Mouse (Mus musculus) forebrain, embryonic 16.5 days (tissue): ENCODE measurements around the gene Ddost. TPM values are rescaled to one million over a fixed set of nuclear protein-coding genes. Genes with fewer than 3 reads are reported as not detected.

Experiments
- ATAC-seq: fragments of 200-750 bp; cut with Nextera tagmentation; 2 replicates; pipeline ENCODE4 v1.8.0; 2017; ENCODE audit warnings: mild to moderate bottlenecking, moderate library complexity
- H3K27ac ChIP-seq: fragments of 300-500 bp; sonication (generic); 2 replicates; pipeline ENCODE4 v1.5.1; 2014; ENCODE audit warnings: low read length, control low read depth
- H3K27me3 ChIP-seq: fragments of 300-500 bp; sonication (generic); replicated peaks from 2 replicates; pipeline ENCODE4 v1.6.1; 2014; ENCODE audit warnings: low read length; ENCODE audit not compliant: control insufficient read depth, insufficient read depth
- H3K36me3 ChIP-seq: fragments of 300-500 bp; sonication (generic); 2 replicates; pipeline ENCODE4 v1.6.1; 2014; ENCODE audit not compliant: control insufficient read depth, insufficient read depth
- H3K4me1 ChIP-seq: fragments of 300-500 bp; sonication (generic); replicated peaks from 2 replicates; pipeline ENCODE4 v1.6.1; 2014; ENCODE audit warnings: low read length; ENCODE audit not compliant: control insufficient read depth, insufficient read depth
- H3K4me2 ChIP-seq: fragments of 300-500 bp; sonication (generic); 2 replicates; pipeline ENCODE4 v1.6.1; 2014; ENCODE audit warnings: mild to moderate bottlenecking, low read length, control low read depth
- H3K4me3 ChIP-seq: fragments of 300-500 bp; sonication (generic); replicated peaks from 2 replicates; pipeline ENCODE4 v1.5.1; 2014; ENCODE audit warnings: mild to moderate bottlenecking, low read length, control low read depth
- H3K9ac ChIP-seq: fragments of 300-500 bp; sonication (generic); replicated peaks from 2 replicates; pipeline ENCODE4 v1.6.1; 2014; ENCODE audit warnings: low read depth, low read length, control low read depth
- H3K9me3 ChIP-seq: fragments of 300-500 bp; sonication (generic); 2 replicates; pipeline ENCODE4 v1.6.1; 2016; ENCODE audit warnings: low read length; ENCODE audit not compliant: control insufficient read depth
- WGBS: fragments of 180-500 bp; shearing (Covaris S2); extraction: QIAGEN DNeasy Blood & Tissue Kit; methylation state at CpG from one replicate; pipeline ENCODE4 v1.1.7; 2014; 5-methylcytosine and 5-hydroxymethylcytosine counted together
- microRNA-seq: library from miRNA; unstranded; fragments of <30 nt; microRNA quantifications from one replicate; pipeline ENCODE4, GENCODE M21; 2017
- polyA plus RNA-seq: library from polyadenylated mRNA; unstranded; fragments of >200 nt; fragmentation: Nextera tagmentation; extraction: Ambion mirVana; gene quantifications from 2 replicates; pipeline ENCODE4 v1.2.1, GENCODE M21; 2015

Ddost gene
- polyA plus RNA-seq, 1 experiment from 2014 or later, result 190 TPM

DNA sequence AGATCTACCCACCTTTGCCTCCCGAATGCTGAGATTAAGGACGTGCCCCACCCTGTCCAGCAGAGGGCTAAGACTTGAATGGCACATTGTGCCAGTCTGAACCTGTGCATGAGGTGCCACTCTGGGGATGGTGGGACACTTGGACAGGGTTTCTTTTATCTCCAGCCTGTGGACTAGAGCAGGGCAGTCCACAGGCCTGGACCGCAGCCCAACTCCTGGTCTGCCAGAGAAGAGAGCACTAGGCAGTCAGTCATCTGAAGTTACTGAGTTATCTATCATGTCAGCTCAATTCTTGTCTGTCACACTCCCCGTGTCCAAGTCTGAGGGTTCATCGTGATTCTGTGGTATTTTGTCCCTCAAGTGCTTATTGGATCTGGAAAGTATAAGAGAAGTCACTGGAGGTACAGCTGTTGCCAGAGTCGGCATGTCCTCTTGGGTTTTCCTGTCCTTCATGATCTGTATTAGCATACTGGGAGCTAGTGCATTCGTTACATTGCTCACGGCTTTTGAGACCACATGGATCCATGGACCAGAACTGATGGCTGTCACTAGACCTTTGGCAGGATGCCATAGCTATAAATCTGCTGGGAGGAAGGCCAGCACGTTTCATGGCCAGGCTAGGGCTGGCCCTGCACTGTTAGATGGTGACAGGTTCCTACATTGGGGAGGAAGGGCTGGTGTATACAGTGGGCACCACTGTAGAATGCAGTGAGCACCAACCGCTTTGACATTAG, 49.1 kb downstream of the Ddost start:
- Histone ChIP-seq H3K4me1 (no peaks in the 10 kb centered on the region), H3K27ac (no peak overlapping the region), H3K9me3 (no peaks in the 10 kb centered on the region), H3K27me3 (no peaks in the 10 kb centered on the region), H3K4me2 (no peak overlapping the region), H3K4me3 (no peak overlapping the region), H3K9ac (no peak overlapping the region), H3K36me3 (no peaks in the 10 kb centered on the region)
- no peak for ATAC-seq
- WGBS, result 80% methylated on average over 10 of the region's 10 CpGs

GRCm38 (mm10) chr4:138355496-138355895, 51.0 kb downstream of the Ddost start:
- WGBS, result 94% methylated on average over 2 of the region's 2 CpGs
- no peak overlapping the region for H3K4me2 ChIP-seq
- no peaks in the 10 kb centered on the region for H3K4me1 ChIP-seq
- H3K27ac ChIP-seq, result no peak overlapping the region
- no peaks in the 10 kb centered on the region for H3K9me3 ChIP-seq
- H3K27me3 ChIP-seq, result no peaks in the 10 kb centered on the region
- no peaks in the 10 kb centered on the region for H3K36me3 ChIP-seq
- no peak overlapping the region for H3K9ac ChIP-seq
- no peak overlapping the region for H3K4me3 ChIP-seq
- no peak for ATAC-seq

DNA sequence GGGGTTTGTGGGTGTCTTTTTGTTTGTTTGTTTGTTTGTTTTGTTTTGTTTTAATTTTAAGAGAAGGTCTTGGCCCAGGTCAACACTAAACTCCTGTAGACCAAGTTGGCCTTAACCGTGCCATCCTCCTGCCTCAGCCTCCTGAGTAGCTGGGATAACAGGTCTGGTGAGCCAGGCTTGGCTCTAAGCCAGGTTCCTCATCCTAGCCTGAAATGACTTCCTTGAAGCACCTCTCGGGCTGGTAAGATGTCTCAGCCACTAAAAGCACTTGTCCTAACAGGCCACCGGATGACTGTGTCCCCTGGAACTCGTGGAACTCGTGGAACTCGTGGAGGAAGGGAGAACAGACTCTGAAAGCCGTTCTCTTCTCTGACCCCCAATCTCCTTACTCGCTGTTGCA, 51.6 kb downstream of the Ddost start:
- 86% methylated on average over 8 of the region's 8 CpGs for whole genome bisulfite sequencing
- no peaks in the 10 kb centered on the region for H3K27me3 ChIP-seq
- H3K9ac ChIP-seq, result no peak overlapping the region
- H3K4me3 ChIP-seq, result no peak overlapping the region
- no peaks in the 10 kb centered on the region for H3K4me1 ChIP-seq
- no peak overlapping the region for H3K4me2 ChIP-seq
- no peak for ATAC-seq
- no peak overlapping the region for H3K27ac ChIP-seq
- no peaks in the 10 kb centered on the region for H3K9me3 ChIP-seq
- no peaks in the 10 kb centered on the region for H3K36me3 ChIP-seq

- Histone ChIP-seq H3K9me3 (no peaks in the 10 kb centered on the region), H3K4me3 (no peak overlapping the region), H3K27ac (no peak overlapping the region), H3K36me3 (no peaks in the 10 kb centered on the region), H3K9ac (no peak overlapping the region), H3K27me3 (no peaks in the 10 kb centered on the region), H3K4me2 (no peak overlapping the region), H3K4me1 (no peaks in the 10 kb centered on the region; the same call in 1 of the 2 replicates)
- no peak for ATAC-seq
- WGBS, result 93% methylated on average over 12 of the region's 12 CpGs
Observed at GRCm38 (mm10) chr4:138356551-138356950, 52.0 kb downstream of the Ddost start.

GRCm38 (mm10) chr4:138358176-138358575, 53.6 kb downstream of the Ddost start:
- Histone ChIP-seq H3K4me3 (no peak overlapping the region), H3K36me3 (no peaks in the 10 kb centered on the region), H3K27me3 (no peaks in the 10 kb centered on the region), H3K9ac (no peak overlapping the region), H3K4me1 (no peaks in the 10 kb centered on the region; the same call in none of the 2 replicates), H3K4me2 (no peak overlapping the region), H3K27ac (no peak overlapping the region), H3K9me3 (no peaks in the 10 kb centered on the region)
- ATAC-seq, result no peak
- WGBS, result 77% methylated on average over 3 of the region's 3 CpGs

- Histone ChIP-seq H3K27me3 (no peaks in the 10 kb centered on the region), H3K4me1 (no peaks in the 10 kb centered on the region; the same call in none of the 2 replicates), H3K4me3 (no peak overlapping the region), H3K4me2 (peak overlapping the region; percentile 25), H3K9ac (0 out of 2 replicates have a peak overlapping the region, but pooled peaks have one; percentile 7), H3K36me3 (no peaks in the 10 kb centered on the region), H3K9me3 (no peaks in the 10 kb centered on the region), H3K27ac (0 out of 2 replicates have a peak overlapping the region, but pooled peaks have one; percentile 2)
- peak; percentile 28; the same call in 1 of the 2 replicates for ATAC-seq
- 5% methylated on average over 11 of the region's 11 CpGs for WGBS
Observed at GRCm38 (mm10) chr4:138361370-138361821, 56.9 kb downstream of the Ddost start.

Small RNAs within 50 kb of the gene (microRNA-seq; reads per million reads assigned to microRNA genes)
- gene Gm27646 (not detected), gene Mir7019 (5.0 reads per million, percentile 21 among the genes with 10 or more reads in this experiment)

Other genes with a start within 250 kb of the Ddost start
- 233 and 263 TPM in 2 replicates for gene Hp1bp3, start 88.4 kb upstream of the Ddost start, polyA plus RNA-seq
- gene Sh2d5, start 54.3 kb upstream of the Ddost start, polyA plus RNA-seq, result 6.1 and 9.8 TPM in 2 replicates
- gene Kif17, start 54.3 kb upstream of the Ddost start, polyA plus RNA-seq, result 0.98 and 2.2 TPM in 2 replicates
- gene Pink1, start 21.6 kb downstream of the Ddost start, polyA plus RNA-seq, result 91.0 and 92.8 TPM in 2 replicates
- gene Cda, start 63.3 kb downstream of the Ddost start, polyA plus RNA-seq, result 1.0 and 1.1 TPM in 2 replicates
- gene Fam43b, start 91.8 kb downstream of the Ddost start, polyA plus RNA-seq, result 7.7 and 8.4 TPM in 2 replicates
- 18.4 and 20.2 TPM in 2 replicates for gene Mul1, start 129.9 kb downstream of the Ddost start, polyA plus RNA-seq
- 9.8 and 10.2 TPM in 2 replicates for gene Camk2n1, start 149.6 kb downstream of the Ddost start, polyA plus RNA-seq